Mouse (Mus musculus) common myeloid progenitor, adult 5-6 weeks (primary cell): ENCODE results near the gene Prr7. TPM values are rescaled to one million over a fixed set of nuclear protein-coding genes. Genes with fewer than 3 reads are reported as not detected.

Experiments used
- ATAC-seq: replicated peaks from 2 replicates; pipeline ENCODE4 v1.8.0; 2016; ENCODE audit warnings: low read depth, mild to moderate bottlenecking, moderate TSS enrichment, inconsistent platforms; ENCODE audit not compliant: poor library complexity, severe bottlenecking
- total RNA-seq: library from RNA; stranded (forward); fragments of 200-1000, 187-1606 nt; gene quantifications from 2 replicates; pipeline ENCODE4 v1.2.3, GENCODE M21; 2017

The Prr7 gene
- total RNA-seq, 1 experiment from 2014 or later: 0.27 TPM

- no peak for ATAC-seq
Measured at GRCm38 (mm10) chr13:55474621-55475069, 10.6 kb downstream of the Prr7 start.

GRCm38 (mm10) chr13:55475750-55476149, 11.7 kb downstream of the Prr7 start:
- ATAC-seq: no peak

GRCm38 (mm10) chr13:55476256-55476655, 12.2 kb downstream of the Prr7 start:
- ATAC-seq: no peak

GRCm38 (mm10) chr13:55477492-55477891, 13.4 kb downstream of the Prr7 start:
- no peak for ATAC-seq

- ATAC-seq: no peak
Measured at GRCm38 (mm10) chr13:55478036-55478435, 14.0 kb downstream of the Prr7 start.

GRCm38 (mm10) chr13:55479008-55479407, 14.9 kb downstream of the Prr7 start:
- ATAC-seq: peak; percentile 65

- ATAC-seq: no peak
Measured at GRCm38 (mm10) chr13:55479929-55480328, 15.9 kb downstream of the Prr7 start.

- ATAC-seq: no peak
Measured at GRCm38 (mm10) chr13:55482542-55482941, 18.5 kb downstream of the Prr7 start.

- no peak for ATAC-seq
Measured at GRCm38 (mm10) chr13:55483071-55483470, 19.0 kb downstream of the Prr7 start.

GRCm38 (mm10) chr13:55483593-55483992, 19.5 kb downstream of the Prr7 start:
- no peak for ATAC-seq

GRCm38 (mm10) chr13:55484520-55485088, 20.5 kb downstream of the Prr7 start:
- no peak for ATAC-seq

GRCm38 (mm10) chr13:55486029-55486794, 22.1 kb downstream of the Prr7 start:
- ATAC-seq: no peak

- peak; percentile 48 for ATAC-seq
Measured at GRCm38 (mm10) chr13:55486916-55487577, 23.0 kb downstream of the Prr7 start.

GRCm38 (mm10) chr13:55487578-55488498, 23.8 kb downstream of the Prr7 start, which contains the start of gene Dbn1:
TSS of gene Dbn1 (minus strand) at chr13:55488111.
- ATAC-seq: no peak

GRCm38 (mm10) chr13:55494257-55494656, 30.2 kb downstream of the Prr7 start:
- ATAC-seq: no peak

GRCm38 (mm10) chr13:55494883-55495621, 31.0 kb downstream of the Prr7 start:
- peak; percentile 86 for ATAC-seq

GRCm38 (mm10) chr13:55495702-55496101, 31.6 kb downstream of the Prr7 start:
- no peak for ATAC-seq

- no peak for ATAC-seq
Measured at GRCm38 (mm10) chr13:55496661-55497060, 32.6 kb downstream of the Prr7 start.

GRCm38 (mm10) chr13:55498906-55499305, 34.8 kb downstream of the Prr7 start:
- ATAC-seq: no peak
